Mouse (Mus musculus): ENCODE measurements around the gene Tmem181a. TPM values are rescaled to one million over a fixed set of nuclear protein-coding genes. Genes with fewer than 3 reads are reported as not detected.
"Not testable (repeated sequence)": the region's sequence is repeated elsewhere in the genome, so short reads cannot be mapped to it uniquely, and the experiment has no call there.

Tmem181a gene
- polyA plus RNA-seq, 1 experiment from 2014 or later: 25.3 TPM

DNA sequence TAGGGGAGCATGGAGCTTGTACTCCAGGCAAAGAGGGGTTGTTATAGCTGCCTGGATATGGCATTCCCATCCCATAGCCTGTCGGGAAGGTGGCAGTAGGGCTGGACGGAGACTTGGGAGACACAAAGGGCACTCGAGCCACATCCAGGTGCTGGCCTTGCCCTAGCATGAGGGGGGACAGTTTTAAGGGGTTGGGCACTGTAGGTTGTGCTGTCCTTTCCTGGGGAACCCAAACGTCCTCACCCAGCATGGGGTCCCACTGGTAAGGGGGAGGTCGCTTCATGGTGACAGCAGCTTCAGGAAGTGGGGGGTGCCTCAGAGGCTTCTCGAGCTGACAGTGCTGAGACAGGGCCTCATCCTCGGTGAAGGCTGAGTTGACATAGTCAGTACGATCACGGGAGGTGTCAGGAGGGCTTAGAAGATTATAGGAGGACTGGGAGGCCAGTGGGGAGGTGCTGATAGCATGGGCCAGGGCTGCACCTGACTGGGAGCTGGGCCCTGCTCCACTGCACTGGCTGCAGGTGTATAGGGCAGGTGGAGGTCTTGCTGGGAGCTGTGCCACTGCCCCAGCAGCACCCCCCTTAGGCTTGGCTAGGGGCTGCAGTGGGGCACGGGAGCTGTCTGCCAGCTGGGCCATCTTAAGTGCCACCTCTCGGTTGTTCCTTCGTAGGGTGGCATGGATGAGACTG is 86.1 kb downstream of the Tmem181a start:
- H3K4me3 ChIP-seq; H3K36me3 ChIP-seq; H3K27me3 ChIP-seq; H3K9ac ChIP-seq; H3K4me1 ChIP-seq; H3K9me3 ChIP-seq; H3K27ac ChIP-seq; H3K4me2 ChIP-seq (replicated peaks): not testable (repeated sequence)
- ATAC-seq (ENCODE audit: insufficient number of reproducible peaks, insufficient read depth, low FRiP score, low TSS enrichment): peak; percentile 67; the same call in 1 of the 2 replicates
- no CpG with 5 or more reads among the region's 12 CpGs for WGBS

GRCm38 (mm10) chr17:6355256-6355655 is 98.6 kb downstream of the Tmem181a start:
- H3K4me1 ChIP-seq; H3K9me3 ChIP-seq; ATAC-seq (ENCODE audit: insufficient number of reproducible peaks, insufficient read depth, low FRiP score, low TSS enrichment); H3K27ac ChIP-seq; H3K36me3 ChIP-seq; H3K4me2 ChIP-seq (replicated peaks); H3K4me3 ChIP-seq; H3K9ac ChIP-seq; H3K27me3 ChIP-seq: not testable (repeated sequence)
- 85% methylated on average over 10 of the region's 10 CpGs for WGBS

Other genes starting within 250 kb of the Tmem181a start
- gene Serac1, start 177.1 kb upstream of the Tmem181a start, polyA plus RNA-seq (2016; fragmentation: Nextera tagmentation; extraction: Ambion mirVana): 9.0 and 9.7 TPM in 2 replicates
- 167 and 178 TPM in 2 replicates for gene Gtf2h5, start 177.1 kb upstream of the Tmem181a start, polyA plus RNA-seq (2016; fragmentation: Nextera tagmentation; extraction: Ambion mirVana)
- 99.4 and 103 TPM in 2 replicates for gene Tulp4, start 150.4 kb upstream of the Tmem181a start, polyA plus RNA-seq (2016; fragmentation: Nextera tagmentation; extraction: Ambion mirVana)
- 21.8 and 23.5 TPM in 2 replicates for gene Dynlt1a, start 60.6 kb downstream of the Tmem181a start, polyA plus RNA-seq (2016; fragmentation: Nextera tagmentation; extraction: Ambion mirVana)
- gene Dynlt1b, start 173.3 kb downstream of the Tmem181a start, polyA plus RNA-seq (2016; fragmentation: Nextera tagmentation; extraction: Ambion mirVana): 511 and 553 TPM in 2 replicates

All from embryonic facial prominence, embryonic 12.5 days (tissue).